Mouse (Mus musculus): ENCODE data around the gene Cxcr5.
A peak's percentile ranks its signal among the peaks of the same experiment; 100 is the strongest.

Gene Cxcr5

GRCm38 (mm10) chr9:44477339-44478228 is 84.1 kb downstream of the Cxcr5 start:
- DNase-seq = peak; percentile 81 to 89

- no peak for DNase-seq
Observed at GRCm38 (mm10) chr9:44475936-44476335, 85.7 kb downstream of the Cxcr5 start.

- DNase-seq = no peak
Observed at GRCm38 (mm10) chr9:44474327-44474726, 87.3 kb downstream of the Cxcr5 start.

- DNase-seq = no peak
Observed at GRCm38 (mm10) chr9:44473184-44473583, 88.5 kb downstream of the Cxcr5 start.

DNA sequence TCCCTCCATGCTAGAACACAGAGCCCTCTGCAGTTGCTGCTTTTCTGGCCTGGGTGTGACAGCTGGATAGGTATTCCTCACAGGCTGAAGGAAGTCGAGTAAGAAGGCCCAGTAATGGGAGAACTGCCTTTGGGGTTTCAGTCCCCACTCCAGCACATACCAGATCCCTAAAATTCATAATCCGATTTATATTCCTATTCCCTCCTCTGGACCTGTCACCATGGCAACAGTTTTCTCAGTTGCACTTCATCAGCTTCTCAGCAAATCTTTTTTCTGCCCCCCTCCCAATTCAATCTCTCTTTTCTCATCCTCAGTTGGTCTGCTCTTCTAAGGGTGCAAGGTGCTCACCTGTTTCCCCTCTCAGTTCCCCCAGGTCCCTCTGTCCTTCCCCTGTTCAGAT is 92.9 kb downstream of the Cxcr5 start:
- no peak for DNase-seq

- DNase-seq = no peak
Observed at GRCm38 (mm10) chr9:44468224-44468623, 93.5 kb downstream of the Cxcr5 start.

DNA sequence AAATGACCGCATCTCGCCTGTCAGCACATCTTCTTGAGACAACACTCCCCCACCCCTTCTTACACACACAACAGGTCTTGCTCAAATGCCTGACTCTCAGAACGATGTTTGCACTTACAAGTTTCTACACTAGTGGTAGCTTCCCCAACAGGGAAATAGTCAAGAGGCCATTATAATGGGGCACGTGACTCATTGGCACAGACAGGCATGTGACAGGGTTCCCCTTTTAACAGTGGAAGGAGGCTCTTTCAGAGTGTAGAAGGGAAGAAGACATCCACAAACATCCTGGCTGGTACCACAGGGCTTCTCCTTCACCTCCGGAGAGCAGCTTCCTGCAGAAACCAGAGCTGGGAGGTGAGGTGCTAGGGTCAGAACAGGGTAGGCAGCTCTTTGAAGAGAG is 99.7 kb downstream of the Cxcr5 start:
- peak; percentile 49 to 67 for DNase-seq
